21 mouse cellular contexts compared by ENCODE assay signal in the genomic region with DNA sequence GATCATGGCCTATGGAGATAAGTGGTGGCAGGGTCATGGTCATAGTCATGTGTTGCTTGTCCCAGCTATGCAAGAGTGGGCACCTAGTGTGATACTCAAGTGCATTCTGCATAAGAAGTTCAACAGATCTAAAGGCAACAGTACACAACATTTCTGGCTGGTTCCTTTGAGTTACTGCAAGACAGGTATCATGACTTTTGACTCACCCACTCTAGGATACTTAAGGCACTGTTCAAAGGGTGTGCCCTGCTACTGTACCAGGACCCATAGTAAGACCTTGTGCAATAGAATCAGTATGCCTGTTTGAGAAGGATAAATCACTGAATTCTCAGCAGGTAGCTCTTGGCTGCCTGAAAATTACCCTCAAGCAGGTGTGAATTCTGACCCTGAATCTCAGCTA.
A peak's percentile ranks its signal among the peaks of the same experiment; 100 is the strongest.
DNase-seq lines count a peak whose midpoint lies in the region; ATAC-seq and TF ChIP-seq lines count a peak whose summit lies in the region.
"Had no signal": no experiment of that assay in that cellular context is flagged by ENCODE, and none has a peak within 500 bp of the region (broad histone marks: within the 10 kb centered on the region; RNA-seq: fewer than 3 reads in every experiment).

No protein-coding gene starts in this region.

- H3K27me3 ChIP-seq in lung, postnatal 0 days (replicated peaks; ENCODE audit: insufficient read depth, low read length), result no peaks in the 10 kb centered on the region
- H3K27me3 ChIP-seq: CH12.LX had no signal

- TF ChIP-seq CTCF in lung, postnatal 0 days (IDR thresholded peaks at IDR 0.05), result no peak

- H3K27ac ChIP-seq in lung, postnatal 0 days (ENCODE audit: low read length), result no peak overlapping the region

- peak; percentile 95 for ATAC-seq in lung, postnatal 0 days
- ATAC-seq: activated CD4-positive, CD25-positive, alpha-beta regulatory T cell, adult 4 months; CD4-positive, CD25-positive, alpha-beta regulatory T cell, adult 4 months; Patski had no signal

- H3K9me3 ChIP-seq in lung, postnatal 0 days (ENCODE audit: low read length), result no peaks in the 10 kb centered on the region
- H3K9me3 ChIP-seq: G1E had no signal

- H3K4me2 ChIP-seq in lung, postnatal 0 days (replicated peaks; ENCODE audit: low read depth, low read length), result no peak overlapping the region

- H3K4me1 ChIP-seq in lung, postnatal 0 days (ENCODE audit: insufficient read depth, low read depth, low read length), result no peaks in the 10 kb centered on the region

- H3K36me3 ChIP-seq in lung, postnatal 0 days (ENCODE audit: insufficient read depth, low read length), result no peaks in the 10 kb centered on the region
- H3K36me3 ChIP-seq: G1E had no signal

- TF ChIP-seq EP300 in lung, postnatal 0 days (IDR thresholded peaks at IDR 0.05), result peak; percentile 93

- H3K9ac ChIP-seq in lung, postnatal 0 days (replicated peaks; ENCODE audit: low read depth), result no peak overlapping the region

- peak; percentile 17 for DNase-seq in heart, adult 11 months
- no peak for DNase-seq in heart, postnatal 4 days
- peak; percentile 76 for DNase-seq in lung, postnatal 0 days (ENCODE audit: low spot score)
- DNase-seq in lung, postnatal 4 days, result no peak
- DNase-seq in lung, postnatal 36 days, result peak; percentile 7
- no peak for DNase-seq in lung, postnatal 14 days
- DNase-seq: adrenal gland, adult 2 months; adrenal gland, adult 8-10 months; adrenal gland, postnatal 10 days; adrenal gland, postnatal 14 days; adrenal gland, postnatal 25 days; adrenal gland, postnatal 36 days; B cell, adult 2 months; cerebellum, adult 11 months; cerebellum, adult 11-12 months; cerebellum, adult 18-20 months had no signal

- no peak overlapping the region for H3K4me3 ChIP-seq in lung, postnatal 0 days (ENCODE audit: low read depth, low read length)

Comparison
In these comparisons a context has a peak if more than half of its experiments do, and no peak if none do; other contexts are left out.
1. DNase-seq: peak in heart, adult 11 months (single experiment), lung, postnatal 0 days (single experiment) and lung, postnatal 36 days (single experiment); none in heart, postnatal 4 days (single experiment), lung, postnatal 4 days (0 of 2) and lung, postnatal 14 days (single experiment).